Mouse (Mus musculus) cortical plate, adult 2 months (tissue): ENCODE results near the gene Sh3d19. TPM values are rescaled to one million over a fixed set of nuclear protein-coding genes. Genes with fewer than 3 reads are reported as not detected.
A peak's percentile ranks its signal among the peaks of the same experiment; 100 is the strongest.

Experiments used
- H3K27ac ChIP-seq: fragments of 200-500 bp; 2 replicates; pipeline ENCODE4 v1.5.1; 2012; ENCODE audit warnings: low read length, control low read depth, inconsistent platforms; ENCODE audit not compliant: insufficient read depth
- H3K4me1 ChIP-seq: fragments of 200-500 bp; 2 replicates; pipeline ENCODE4 v1.6.1; 2011; ENCODE audit warnings: low read length; ENCODE audit not compliant: control insufficient read depth, insufficient read depth
- H3K4me3 ChIP-seq: fragments of 200-500 bp; 2 replicates; pipeline ENCODE4 v1.5.1; 2011; ENCODE audit warnings: mild to moderate bottlenecking, low read length, control low read depth; ENCODE audit not compliant: insufficient read depth
- CTCF ChIP-seq: fragments of 200-500 bp; IDR thresholded peaks from 2 replicates; pipeline ENCODE4 v1.5.1; 2011; ENCODE audit warnings: mild to moderate bottlenecking, control low read depth, low read length; ENCODE audit not compliant: insufficient read depth; ENCODE audit errors: extremely low read depth
- POLR2A ChIP-seq: fragments of 200-500 bp; IDR thresholded peaks from 2 replicates; pipeline ENCODE4 v1.6.1; 2011; ENCODE audit warnings: mild to moderate bottlenecking, low read length, control low read depth; ENCODE audit not compliant: insufficient read depth; ENCODE audit errors: extremely low read depth
- polyA plus RNA-seq: library from polyadenylated mRNA; depleted of rRNA; stranded (reverse); fragments of >200 nt; gene quantifications from 2 replicates; pipeline ENCODE4 v1.2.3, GENCODE M21; 2012

Gene Sh3d19
- polyA plus RNA-seq, 1 experiment, result 14.7 TPM

- Histone ChIP-seq H3K4me1 (peaks cover 1% of the 10 kb centered on the region; the same call in 1 of the 2 replicates), H3K27ac (no peak overlapping the region), H3K4me3 (no peak overlapping the region)
- TF ChIP-seq CTCF (no peak), POLR2A (no peak)
These were observed 148.5 kb downstream of the Sh3d19 start for GRCm38 (mm10) chr3:86119237-86119932.

- Histone ChIP-seq H3K27ac (no peak overlapping the region), H3K4me1 (no peaks in the 10 kb centered on the region), H3K4me3 (no peak overlapping the region)
- TF ChIP-seq CTCF, result no peak
- TF ChIP-seq POLR2A, result no peak
These were observed 151.2 kb downstream of the Sh3d19 start for GRCm38 (mm10) chr3:86122156-86122555.

DNA sequence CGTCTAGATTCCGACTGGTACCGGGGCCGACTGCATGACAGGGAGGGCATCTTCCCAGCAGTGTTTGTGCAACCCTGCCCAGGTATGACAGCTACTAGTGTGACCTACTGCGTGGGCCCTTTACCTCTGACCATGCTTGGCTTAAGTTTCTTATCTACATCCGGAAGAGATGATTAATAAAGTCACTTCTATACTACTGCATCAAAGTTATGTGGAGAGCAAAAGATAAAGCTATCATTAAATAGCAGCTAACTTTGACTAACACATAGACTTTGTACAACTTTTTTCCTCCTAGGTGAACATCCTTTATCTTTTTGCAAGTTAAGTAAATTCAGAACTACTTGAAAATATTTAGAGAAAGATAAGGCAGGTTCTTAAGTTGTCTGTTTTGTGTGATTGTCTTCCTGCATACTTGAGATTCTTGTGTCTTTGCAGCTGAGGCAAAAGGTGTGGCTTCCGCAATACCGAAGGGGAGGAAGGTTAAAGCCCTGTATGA is 152.4 kb downstream of the Sh3d19 start:
- Histone ChIP-seq H3K27ac (no peak overlapping the region), H3K4me3 (no peak overlapping the region), H3K4me1 (no peaks in the 10 kb centered on the region)
- TF ChIP-seq CTCF, result no peak
- TF ChIP-seq POLR2A, result no peak

GRCm38 (mm10) chr3:86129757-86130156 is 158.8 kb downstream of the Sh3d19 start:
- no peak overlapping the region for H3K27ac ChIP-seq
- TF ChIP-seq CTCF (peak; percentile 81), POLR2A (no peak)
- no peak overlapping the region for H3K4me3 ChIP-seq
- no peaks in the 10 kb centered on the region for H3K4me1 ChIP-seq

GRCm38 (mm10) chr3:86134939-86135638 is 164.2 kb downstream of the Sh3d19 start:
- H3K4me3 ChIP-seq, result no peak overlapping the region
- TF ChIP-seq CTCF (no peak), POLR2A (no peak)
- H3K27ac ChIP-seq, result no peak overlapping the region
- no peaks in the 10 kb centered on the region for H3K4me1 ChIP-seq

DNA sequence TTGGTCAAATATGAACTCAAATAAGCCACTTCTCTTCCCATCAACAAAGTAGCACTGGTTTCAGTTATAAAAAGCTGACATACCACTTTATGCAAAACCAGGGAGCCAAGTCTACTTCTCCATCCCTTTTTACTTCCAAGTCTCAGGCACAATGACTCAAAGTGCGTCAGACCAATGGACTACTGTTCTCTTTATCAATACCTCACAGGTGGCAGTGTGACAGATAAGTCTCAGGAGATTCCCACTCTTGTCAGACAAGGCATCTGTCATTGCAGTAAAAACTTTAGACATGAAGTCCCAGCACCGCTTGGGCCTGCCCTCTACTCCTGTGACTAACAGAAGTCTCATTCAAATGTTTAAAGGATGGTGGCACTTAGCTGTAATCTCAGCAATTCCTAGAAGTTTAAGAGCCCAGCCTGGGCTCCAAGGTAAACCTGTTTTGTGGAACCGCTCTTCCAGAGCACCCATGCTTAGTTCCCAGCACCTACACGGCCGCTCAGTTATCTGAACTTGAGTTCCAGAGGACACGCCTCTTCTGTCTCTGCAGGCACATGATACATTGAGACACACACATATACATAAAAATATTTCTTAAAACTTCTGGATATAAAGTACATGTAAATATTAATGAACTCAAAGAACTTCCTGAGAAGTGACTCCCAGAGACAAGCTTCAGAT is 165.1 kb downstream of the Sh3d19 start:
- TF ChIP-seq POLR2A (no peak), CTCF (no peak)
- H3K4me1 ChIP-seq, result peaks cover 2% of the 10 kb centered on the region; the same call in 1 of the 2 replicates
- no peak overlapping the region for H3K27ac ChIP-seq
- no peak overlapping the region for H3K4me3 ChIP-seq

GRCm38 (mm10) chr3:86136936-86137574 is 166.1 kb downstream of the Sh3d19 start:
- Histone ChIP-seq H3K27ac (no peak overlapping the region), H3K4me3 (no peak overlapping the region), H3K4me1 (peaks cover 3% of the 10 kb centered on the region; the same call in 1 of the 2 replicates)
- TF ChIP-seq POLR2A, result no peak
- no peak for TF ChIP-seq CTCF

GRCm38 (mm10) chr3:86139660-86140059 is 168.8 kb downstream of the Sh3d19 start:
- no peak overlapping the region for H3K4me3 ChIP-seq
- H3K27ac ChIP-seq, result no peak overlapping the region
- no peak for TF ChIP-seq POLR2A
- no peak for TF ChIP-seq CTCF
- peaks cover 3% of the 10 kb centered on the region; the same call in 1 of the 2 replicates for H3K4me1 ChIP-seq

DNA sequence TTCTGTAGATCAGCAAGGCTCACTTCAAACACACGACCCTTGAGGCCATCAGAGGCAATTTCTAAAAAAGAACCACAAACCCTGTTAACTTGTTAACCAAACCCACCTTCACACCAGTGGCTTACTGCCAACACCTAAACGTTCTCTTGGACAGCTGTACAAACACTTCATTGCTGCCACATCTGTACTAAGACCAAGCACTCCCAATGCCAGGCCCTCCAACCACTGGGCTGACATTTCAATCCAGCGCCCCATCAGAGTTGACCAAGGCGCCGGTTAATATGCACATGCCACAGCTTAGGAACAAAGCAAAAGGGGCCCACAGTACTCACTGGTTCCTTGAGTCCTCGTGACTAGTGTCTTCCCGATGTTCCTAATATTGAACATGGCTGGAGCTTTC is 170.5 kb downstream of the Sh3d19 start:
- no peak for TF ChIP-seq POLR2A
- Histone ChIP-seq H3K4me3 (peak overlapping the region; percentile 66), H3K4me1 (peaks cover 3% of the 10 kb centered on the region; the same call in 1 of the 2 replicates), H3K27ac (no peak overlapping the region)

DNA sequence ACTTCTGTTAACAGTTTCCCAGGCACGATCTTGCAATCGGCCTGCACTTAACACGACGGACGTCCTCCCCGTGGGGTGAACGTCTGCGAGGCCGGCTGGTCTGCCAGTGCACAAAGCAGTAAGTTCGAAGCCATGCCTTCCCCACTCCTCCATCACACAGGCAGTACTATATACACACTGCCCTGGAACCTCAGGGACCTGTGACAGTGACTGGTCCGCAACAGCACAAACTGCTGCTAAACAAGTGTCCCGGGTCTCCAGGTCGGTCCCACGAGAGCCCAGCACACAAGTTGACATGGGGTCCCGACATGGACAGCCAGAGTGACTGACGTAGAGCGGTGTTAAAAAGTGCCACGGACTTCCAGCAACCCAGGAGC is 171.0 kb downstream of the Sh3d19 start:
- TF ChIP-seq POLR2A, result no peak
- TF ChIP-seq CTCF, result no peak
- Histone ChIP-seq H3K4me1 (peaks cover 3% of the 10 kb centered on the region; the same call in 1 of the 2 replicates), H3K4me3 (peak overlapping the region; percentile 66), H3K27ac (no peak overlapping the region)
